Mouse (Mus musculus): Measurements from ENCODE around the gene Phldb1.
"Not testable (repeated sequence)": the region's sequence is repeated elsewhere in the genome, so short reads cannot be mapped to it uniquely, and the experiment has no call there.

The Phldb1 gene

GRCm38 (mm10) chr9:44648881-44649281 is 86.1 kb downstream of the Phldb1 start:
- no peak for DNase-seq

GRCm38 (mm10) chr9:44647656-44648055 is 87.3 kb downstream of the Phldb1 start:
- DNase-seq: no peak

GRCm38 (mm10) chr9:44647026-44647425 is 88.0 kb downstream of the Phldb1 start:
- DNase-seq: no peak

- DNase-seq: no peak
Measured at GRCm38 (mm10) chr9:44646366-44646765, 88.6 kb downstream of the Phldb1 start.

- no peak for DNase-seq
Measured at GRCm38 (mm10) chr9:44645924-44646323, 89.1 kb downstream of the Phldb1 start.

- DNase-seq: no peak
Measured at GRCm38 (mm10) chr9:44645481-44645880, 89.5 kb downstream of the Phldb1 start.

- DNase-seq: no peak
Measured at GRCm38 (mm10) chr9:44644186-44644585, 90.8 kb downstream of the Phldb1 start.

- DNase-seq: no peak
Measured at GRCm38 (mm10) chr9:44643103-44643502, 91.9 kb downstream of the Phldb1 start.

- DNase-seq: no peak
Measured at GRCm38 (mm10) chr9:44641616-44642015, 93.4 kb downstream of the Phldb1 start.

GRCm38 (mm10) chr9:44640646-44641357 is 94.2 kb downstream of the Phldb1 start:
- no peak for DNase-seq

- DNase-seq: not testable (repeated sequence)
Measured at GRCm38 (mm10) chr9:44640028-44640427, 95.0 kb downstream of the Phldb1 start.

- not testable (repeated sequence) for DNase-seq
Measured at GRCm38 (mm10) chr9:44638726-44639125, 96.3 kb downstream of the Phldb1 start.

GRCm38 (mm10) chr9:44637551-44638169 is 97.3 kb downstream of the Phldb1 start:
- no peak for DNase-seq

All from embryo, embryonic 11 days (tissue).